Mouse (Mus musculus): Measurements from ENCODE around the gene Rag2.

GRCm38 (mm10) chr2:101628297-101629236 lies 4.0 kb downstream of the Rag2 start:
- TF ChIP-seq EP300 (IDR thresholded peaks at IDR 0.05) (0 out of 2 replicates have a peak, but pooled peaks have one; percentile 20), CTCF (IDR thresholded peaks at IDR 0.05) (0 out of 2 replicates have a peak, but pooled peaks have one; percentile 10)
